Mouse (Mus musculus) frontal cortex, postnatal 36 days (tissue): ENCODE measurements around the gene Ednra.
"Not testable (repeated sequence)": the region's sequence is repeated elsewhere in the genome, so short reads cannot be mapped to it uniquely, and the experiment has no call there.

Experiments
- DNase-seq, 2 experiments: peaks; one replicate each; pipeline ENCODE4 v3.0.0; 2022; ENCODE audit warnings: low spot score in 2 of 2

Gene Ednra

DNA sequence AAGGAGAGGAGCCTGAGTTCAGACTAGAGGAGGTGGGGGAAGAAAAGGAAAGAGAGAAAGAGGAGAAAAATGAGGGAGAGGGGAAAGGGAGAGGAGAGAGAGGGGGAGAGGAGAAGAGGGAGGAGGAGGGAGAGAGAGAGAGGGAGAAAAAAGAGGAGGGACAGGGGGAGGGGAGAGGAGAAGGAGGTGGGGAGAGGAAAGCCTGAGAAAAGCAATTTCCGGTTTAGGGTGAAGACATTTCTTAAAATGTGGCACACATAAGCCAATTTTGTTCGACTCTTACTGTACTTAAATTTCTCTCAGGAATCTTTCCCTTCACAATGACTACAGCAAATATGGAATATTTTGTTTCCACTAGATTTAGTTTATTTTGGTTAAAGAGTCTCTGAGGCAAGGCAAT, 5.3 kb downstream of the Ednra start:
- no peak for DNase-seq

DNA sequence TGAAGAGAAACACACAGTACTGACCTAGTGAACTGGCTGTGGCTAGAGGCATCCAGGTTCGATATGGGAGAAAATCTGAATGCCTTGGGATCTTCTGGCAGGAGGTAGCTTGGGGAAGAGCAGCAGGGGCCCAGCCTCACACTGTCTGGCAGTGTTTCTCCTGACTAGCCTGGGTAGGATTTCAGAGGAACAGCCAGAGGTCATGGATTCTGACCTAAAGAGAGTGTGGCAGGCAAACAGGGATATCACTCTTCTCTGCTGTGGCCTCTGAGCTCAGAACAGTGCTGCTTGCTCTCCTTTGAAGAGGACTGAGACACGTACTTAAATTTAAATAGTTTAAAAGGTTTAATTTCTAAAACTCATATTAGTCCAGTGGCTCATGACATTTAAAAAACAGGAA, 7.2 kb downstream of the Ednra start:
- DNase-seq, result no peak

DNA sequence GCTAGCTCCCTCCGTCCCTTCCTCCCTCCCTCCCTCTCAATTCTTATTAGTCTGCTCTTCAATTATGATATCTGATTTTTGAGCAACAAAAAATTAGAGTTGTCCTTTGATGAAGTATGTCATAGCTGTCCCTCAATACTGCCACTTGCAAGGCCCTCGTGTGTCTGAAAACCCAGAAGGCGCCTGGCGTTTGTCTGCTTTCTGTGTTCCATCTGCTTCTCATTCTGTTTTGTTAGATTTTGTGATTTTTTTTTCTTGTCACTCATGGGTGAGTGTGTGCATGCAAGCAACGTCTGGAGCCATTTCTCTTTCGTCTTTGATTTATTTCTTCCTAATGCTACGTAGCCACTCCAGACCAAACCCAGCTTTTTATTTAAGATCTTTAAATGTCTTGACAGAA, 9.8 kb downstream of the Ednra start:
- no peak for DNase-seq

DNA sequence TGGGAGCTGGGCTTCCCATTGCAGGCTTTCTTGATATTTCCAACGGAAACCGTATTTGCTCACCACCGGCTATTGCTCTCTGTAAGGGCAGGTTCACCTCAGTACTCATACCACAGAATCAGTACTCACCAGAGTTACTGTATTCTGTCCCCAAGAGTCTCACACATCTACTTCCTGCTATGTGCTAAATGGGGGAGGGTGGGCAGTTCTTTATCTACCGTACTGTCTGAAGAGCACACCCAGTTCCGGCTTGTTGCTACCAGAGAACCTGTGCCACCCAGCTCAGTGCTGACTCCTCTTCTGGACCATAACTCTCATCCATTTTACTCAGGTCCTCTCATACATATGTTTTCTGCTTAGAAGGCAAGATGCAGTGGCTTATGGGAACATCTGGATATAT, 10.6 kb downstream of the Ednra start:
- no peak for DNase-seq

DNA sequence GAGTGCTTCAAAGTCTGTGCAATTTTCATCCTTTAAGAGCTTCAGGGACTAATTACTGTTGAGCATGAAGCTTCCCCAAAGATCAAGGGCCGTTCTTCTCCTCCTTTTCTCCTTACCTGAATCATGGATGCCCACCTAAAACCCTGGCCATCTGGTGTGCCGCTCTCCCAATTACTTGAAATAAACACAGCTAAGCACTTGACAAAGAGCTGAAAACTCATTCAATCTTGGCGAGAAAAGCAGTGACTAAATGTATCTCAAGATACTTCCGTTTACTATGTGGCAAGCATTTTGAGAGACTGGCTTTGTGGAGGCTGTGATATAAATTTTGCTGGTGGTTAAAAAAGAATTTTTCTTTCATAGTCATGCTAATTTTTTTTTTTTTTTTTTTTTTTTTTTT, 19.5 kb downstream of the Ednra start:
- peak in 1 of 2 experiments; percentile 16 for DNase-seq

DNA sequence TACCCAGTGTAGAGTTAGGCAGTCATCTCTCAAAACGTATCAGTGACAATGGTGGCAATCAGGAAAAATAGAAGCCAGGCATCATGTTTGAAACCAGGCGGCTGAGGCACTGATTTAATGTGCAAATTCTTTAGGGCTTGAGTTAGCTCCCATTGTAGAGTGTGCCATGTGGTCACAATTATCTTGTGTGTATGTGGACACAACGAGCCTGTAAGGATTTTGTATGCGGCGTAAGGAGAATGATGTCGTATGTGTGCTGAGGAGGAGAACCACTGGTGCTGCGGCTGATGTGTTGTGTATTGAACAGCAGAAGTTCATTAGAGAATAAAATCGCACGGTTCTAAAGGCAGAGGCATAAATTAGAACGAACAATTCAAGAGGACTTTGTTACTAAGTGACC, 26.2 kb downstream of the Ednra start:
- DNase-seq, result no peak

DNA sequence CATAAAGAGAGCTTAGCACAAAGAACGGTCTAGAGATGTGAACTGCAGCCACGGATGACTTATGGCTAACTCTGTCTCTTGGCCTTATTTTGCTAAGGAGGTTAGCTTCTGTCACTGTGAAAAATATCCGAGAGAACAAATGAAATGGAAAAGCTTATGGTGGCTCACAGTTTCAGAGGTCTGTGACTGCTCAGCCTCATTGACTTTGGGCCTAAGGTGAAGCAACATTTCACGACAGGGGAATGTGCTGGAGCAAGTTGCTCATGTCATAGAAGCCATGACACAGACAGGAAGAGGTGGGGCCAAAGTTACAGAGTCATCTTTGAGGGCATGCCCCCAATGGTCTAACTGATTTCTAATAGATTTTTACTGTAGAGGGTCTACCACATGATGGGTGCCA, 28.1 kb downstream of the Ednra start:
- no peak for DNase-seq

DNA sequence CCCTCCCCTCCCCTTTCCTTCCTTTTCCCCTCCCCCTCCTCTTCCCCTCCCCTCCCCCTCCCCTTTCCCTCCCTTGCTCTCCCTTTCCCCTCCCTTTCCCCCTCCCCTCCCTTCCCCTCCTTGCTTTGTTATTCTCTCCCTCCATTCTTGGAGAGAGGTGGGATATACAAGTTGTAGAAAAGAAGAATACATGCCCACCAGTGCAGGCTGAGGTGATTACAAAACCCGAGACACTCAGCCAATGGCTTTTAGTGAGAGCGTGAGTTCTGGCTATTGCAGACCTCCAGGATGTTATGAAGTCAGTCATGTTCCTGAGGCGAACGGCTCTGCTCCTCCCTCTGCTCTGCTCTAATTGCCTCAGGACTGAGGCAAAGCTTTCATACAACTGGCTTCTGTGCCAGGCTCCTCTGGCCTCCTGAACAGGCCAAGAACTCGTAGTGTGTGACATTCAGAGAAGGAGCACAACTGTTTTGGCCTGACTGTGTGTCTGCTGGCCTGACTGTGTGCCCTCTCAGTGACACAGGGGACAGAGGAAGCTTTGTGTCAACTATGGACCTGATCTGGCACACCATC, 28.7 kb downstream of the Ednra start:
- no peak for DNase-seq

DNA sequence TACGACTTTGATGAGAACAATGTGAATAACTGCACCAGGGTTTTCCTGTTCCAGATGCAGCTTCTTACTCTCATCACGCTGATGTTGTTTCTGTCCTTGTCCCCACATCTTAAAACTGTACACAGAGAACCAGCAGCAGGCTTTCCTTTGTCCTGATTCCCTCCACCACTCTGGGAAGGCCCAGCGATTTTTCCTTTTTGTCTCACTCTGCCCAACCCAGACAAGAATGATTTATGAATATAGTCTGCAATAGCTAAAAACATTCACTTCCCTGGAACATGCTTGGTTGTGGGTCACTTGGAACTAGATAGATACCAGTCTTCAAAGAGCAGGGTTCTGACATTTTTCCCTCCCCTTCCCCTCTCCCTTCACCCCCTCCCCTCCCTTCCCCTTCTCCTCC, 29.2 kb downstream of the Ednra start:
- no peak for DNase-seq

DNA sequence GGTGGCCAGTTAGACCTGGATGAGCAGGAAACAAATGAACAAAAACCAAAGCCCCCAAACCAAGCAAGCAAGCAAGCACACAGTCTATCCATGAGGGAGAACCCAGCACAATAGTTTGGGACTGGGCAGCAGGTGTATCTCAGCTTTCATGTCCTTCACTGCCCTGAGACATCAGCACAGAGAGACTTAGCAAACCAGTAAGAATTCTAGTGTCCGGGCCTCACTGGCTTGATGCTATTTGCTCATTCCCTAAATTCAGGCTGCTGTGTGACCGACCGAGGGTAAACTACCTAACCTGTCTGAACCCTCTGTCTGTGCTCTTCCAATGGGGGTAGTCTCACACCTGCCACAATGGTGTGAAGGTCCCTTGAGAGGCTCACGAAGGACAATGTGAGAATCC, 29.7 kb downstream of the Ednra start:
- DNase-seq, result no peak

DNA sequence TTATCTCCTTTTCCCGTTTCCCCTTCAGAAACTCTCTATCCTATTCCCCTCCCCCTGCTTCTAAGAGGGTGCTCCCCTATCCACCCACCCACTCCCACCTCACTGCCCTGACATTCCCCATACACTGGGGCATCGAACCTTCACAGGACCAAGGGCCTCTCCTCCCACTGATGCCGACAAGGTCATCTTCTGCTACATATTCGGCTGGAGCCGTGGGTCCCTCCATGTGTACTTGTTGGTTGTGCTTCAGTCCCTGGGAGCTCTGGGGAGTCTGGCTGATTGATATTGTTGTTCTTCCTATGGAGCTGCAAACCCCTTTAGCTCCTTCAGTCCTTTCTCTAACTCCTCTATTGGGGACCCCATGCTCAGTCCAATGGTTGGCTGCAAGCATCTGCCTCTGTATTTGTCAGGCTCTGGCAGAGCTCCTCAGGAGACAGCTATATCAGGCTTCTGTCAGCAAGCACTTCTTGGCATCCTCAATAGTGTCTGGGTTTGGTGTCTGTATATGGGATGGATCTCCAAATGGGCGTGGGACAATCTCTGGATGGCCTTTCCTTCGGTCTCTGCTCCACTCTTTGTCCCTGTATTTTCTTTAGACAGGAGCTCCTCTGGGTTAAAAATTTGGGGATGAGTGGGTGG, 34.7 kb downstream of the Ednra start:
- DNase-seq, result not testable (repeated sequence)

DNA sequence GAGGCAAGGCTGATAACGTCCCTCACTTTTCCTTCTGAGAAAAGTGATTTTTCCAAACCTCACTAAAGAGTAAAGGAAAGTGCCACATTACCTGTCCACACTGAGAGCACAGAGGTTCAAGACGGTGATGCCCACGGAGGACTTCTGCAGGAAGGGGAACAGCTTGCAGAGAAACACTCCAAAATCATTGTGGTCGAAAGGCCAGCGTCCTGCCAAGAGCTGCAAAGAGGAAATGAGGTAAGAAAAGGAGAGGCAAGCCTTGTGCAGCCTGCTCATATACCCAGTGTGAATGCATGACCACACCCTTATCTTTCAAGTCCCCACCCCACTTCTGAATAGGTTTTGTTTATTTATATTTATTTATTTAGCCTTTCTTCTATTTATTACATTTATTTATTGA, 35.3 kb downstream of the Ednra start:
- no peak for DNase-seq

DNA sequence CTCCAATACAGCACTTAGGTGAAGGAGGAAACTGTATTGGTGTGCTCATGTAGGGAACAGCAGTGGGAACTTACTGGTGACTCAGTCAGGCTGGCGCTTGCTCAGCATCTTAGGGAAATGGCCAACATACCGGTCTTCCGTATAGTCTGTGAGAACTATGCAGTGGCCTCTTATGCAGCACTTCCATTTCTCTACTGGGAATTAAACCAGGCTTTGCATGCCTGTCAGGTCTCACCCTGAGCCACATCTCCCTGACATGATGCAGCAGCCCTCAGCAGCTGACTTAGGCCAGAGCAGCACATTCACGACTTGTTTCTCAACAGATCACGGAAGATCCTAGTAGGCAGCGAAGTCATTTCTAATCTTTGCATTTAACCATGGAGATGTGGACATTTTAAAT, 39.9 kb downstream of the Ednra start:
- no peak for DNase-seq

DNA sequence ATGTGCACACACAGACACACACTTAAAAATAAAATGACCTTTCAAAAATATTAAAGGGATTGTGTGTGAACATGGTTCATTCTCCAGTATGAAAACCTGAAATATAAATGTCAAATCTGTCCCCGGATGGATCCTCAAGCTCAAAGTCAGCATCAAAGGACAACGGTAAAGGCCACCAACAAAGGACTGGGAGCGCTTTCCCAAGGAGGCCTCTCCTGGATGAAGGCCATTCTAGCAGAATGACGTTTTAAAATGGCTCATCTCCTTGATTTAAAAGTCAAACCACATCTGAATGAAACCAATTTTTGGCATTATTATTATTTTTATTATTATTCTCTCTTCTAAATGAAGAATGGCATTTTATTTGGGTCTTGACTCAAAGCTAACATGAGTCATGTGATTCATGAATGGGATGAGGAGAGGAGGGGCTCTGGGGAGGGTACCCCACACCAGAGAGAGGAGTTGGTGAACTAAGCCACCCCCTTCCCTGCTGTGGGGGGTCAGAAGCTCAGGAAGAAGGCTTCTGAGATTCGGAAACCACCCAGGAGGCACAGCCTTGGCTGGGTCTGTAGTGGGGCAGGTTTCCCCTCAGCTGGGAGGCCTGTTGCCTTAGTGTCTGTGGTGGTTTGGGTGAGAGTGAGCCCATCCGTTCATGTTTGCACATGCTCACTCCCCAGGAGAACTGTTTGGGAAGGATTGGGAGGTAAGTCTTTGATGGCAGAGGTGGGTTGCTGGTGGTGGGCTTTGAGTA, 40.7 kb downstream of the Ednra start:
- no peak for DNase-seq

DNA sequence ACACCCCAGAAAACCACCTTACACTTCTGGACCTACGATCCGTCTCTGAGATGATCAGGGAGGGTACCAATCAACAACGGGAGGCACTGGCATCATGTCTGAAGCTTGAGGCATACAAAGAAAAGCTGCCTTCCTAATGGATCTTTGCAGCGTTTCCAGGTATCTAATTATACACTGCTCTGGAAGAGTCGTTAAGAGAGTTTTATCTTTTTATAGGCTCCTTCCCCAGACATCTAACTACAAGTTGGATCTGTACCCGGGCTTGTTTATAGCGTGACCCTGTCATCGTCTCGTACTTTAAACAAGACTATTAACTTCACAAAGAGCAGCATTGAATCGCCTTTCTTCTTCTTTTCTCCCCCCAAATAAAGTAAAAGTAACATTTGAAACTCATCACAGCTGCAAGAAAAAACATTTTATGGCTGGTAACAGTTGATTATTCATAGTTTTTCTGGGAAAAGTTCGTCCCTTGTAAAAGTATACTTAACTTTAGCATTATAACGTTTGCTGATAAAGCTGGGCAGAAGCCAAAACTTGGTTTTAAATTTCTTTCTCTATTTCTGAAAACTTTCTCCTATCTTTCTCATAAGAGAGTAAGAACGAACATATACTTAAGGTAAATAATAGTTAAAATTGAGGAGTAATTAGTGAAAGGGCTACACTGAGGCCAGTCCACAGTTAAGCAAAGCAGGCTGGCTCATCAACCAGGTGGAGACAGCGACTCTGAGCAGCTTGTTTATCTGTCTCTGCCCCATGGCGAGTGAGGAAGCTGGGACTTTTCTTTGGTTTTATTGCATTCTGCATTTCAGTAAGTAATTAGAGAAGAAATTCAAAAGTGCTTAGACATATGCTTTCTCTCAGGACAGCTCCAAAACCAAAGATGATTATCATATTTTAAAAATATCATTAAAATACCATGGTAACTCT, 42.0 kb downstream of the Ednra start:
- DNase-seq, result no peak

DNA sequence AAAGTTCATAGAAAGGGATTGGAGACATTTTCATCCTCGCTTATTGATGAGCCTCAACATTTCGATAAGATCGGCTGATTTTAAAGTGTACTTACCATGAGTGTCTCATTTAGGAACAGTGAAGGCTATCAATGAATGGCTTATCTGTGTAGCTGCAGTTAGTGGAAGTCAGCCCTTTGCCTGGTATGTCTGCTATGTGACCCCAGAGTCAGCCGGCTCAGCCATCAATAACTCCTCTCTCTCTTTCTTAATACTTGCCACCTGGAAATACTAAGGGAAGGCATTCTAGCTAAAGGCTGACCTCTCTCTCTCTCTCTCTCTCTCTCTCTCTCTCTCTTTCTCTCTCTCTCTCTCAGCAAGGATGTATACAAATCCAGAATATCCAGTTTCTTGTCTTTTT, 52.2 kb downstream of the Ednra start:
- DNase-seq, result no peak

DNA sequence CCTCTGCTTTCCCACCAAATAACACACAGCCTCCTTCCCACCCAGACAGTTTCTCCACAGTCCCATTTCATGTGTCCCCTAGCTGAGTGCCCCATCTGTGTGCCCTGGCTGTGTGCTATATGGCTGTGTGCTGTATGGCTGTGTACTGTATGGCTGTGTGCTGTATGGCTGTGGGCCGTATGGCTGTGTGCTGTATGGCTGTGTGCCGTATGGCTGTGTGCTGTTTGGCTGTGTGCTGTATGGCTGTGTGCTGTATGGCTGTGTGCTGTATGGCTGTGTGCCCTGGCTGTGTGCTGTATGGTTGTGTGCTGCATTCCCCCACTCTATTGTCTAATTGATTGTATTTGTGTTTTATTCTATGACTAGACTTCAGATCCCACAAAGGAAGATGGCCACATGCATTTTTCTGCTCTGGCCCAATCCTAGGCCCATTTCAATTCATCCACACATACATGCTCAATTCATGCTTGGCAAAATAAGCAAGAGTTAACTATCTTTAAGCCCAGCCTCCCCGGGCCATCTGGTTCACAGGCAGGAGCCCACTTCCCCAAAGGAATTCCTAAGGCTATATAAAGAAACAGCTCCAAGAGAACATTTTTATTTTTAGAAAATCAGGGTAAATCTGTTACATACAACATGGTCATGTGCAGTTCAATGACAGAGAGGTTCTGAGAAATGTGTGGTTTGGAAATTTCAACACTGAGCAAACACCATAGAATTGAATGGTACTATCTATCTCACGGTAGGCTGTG, 53.5 kb downstream of the Ednra start:
- peak in 1 of 2 experiments; percentile 15 for DNase-seq

DNA sequence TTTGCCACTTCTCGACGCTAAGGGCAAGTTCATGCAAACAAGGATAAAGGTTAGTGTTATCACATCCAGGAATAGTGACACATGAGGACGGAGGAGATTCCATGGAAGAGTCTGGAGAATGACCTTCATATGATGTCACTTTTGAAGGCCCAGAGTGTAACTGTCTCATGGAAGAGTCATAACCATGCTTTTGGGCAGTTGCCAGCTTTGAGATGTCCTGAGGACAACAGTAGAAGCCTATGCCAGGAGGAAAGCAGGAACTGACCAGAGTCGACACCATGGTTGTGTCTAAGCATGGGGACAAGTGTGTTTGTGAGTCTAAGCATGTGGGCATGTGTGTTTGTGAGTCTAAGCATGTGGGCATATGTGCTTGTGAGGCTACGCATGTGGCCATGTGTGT, 56.3 kb downstream of the Ednra start:
- DNase-seq, result no peak

DNA sequence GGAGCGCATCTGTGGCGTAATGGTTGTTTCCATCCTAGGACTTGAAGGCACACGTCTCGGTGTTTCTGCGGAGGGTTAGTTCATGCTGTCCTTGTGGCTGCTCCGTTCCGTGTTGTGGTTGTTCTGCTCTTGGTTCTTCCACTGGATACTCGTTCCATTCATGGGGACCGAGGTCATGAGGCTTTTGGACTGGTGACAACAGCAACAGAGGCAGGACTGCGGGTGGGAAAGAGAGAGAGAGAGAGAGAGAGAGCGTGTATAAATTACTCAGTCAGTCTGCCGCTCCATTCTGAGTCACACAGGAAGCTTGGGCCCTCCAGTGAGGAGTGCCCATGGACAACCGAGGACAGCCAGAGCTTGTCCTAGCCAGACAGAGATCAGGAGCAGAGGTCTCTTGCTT, 59.4 kb downstream of the Ednra start:
- DNase-seq, result no peak

DNA sequence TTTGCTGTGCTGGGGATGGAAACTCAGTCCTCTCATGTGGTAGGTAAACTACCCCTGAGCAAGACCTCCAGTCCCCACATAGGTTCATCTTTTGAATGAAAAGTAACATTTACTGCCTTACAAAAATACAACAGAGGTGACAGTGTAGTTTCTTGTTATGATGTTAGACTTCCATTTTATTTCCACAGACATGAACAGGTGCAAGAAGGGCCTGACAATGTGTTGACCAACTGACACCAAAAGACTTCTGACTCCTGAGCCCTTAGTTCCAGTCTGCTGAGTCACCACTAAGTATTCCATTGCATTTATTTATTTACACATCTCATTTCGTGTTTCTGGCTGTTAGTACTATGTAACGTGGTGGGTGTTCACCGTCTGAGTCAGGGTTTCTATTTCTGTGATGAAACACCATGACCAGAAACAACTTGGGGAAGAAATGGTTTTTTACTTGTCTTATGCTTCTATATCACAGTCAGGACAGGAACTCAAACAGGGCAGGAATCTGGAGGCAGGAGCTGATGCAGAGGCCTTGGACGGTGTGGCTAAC, 64.7 kb downstream of the Ednra start:
- DNase-seq, result no peak

DNA sequence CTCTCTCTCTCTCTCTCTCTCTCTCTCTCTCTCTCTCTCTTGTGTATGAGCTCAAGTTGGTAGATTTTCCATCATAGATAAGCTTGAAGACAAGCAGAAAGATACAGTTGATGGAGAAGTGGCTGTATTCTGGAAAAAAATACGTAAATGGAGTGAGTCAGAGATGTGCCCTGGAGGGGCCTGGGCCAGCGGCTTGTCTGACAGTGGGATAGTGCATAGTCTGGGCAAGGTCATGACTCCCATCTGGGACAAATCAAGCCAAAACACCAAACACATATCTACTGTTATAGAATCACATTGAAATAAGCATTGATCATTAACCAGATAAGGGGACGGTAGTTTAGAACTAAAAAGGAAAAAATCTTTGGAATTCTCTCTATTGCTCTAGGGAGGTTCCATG, 65.9 kb downstream of the Ednra start:
- DNase-seq, result no peak
